Mouse (Mus musculus): ENCODE data around the gene Kcnq1.

The Kcnq1 gene

GRCm38 (mm10) chr7:143286532-143287290, 180.5 kb downstream of the Kcnq1 start:
- DNase-seq: no peak

GRCm38 (mm10) chr7:143288135-143288534, 182.0 kb downstream of the Kcnq1 start:
- DNase-seq: no peak

- DNase-seq: no peak
Measured at GRCm38 (mm10) chr7:143289082-143289849, 183.1 kb downstream of the Kcnq1 start.

GRCm38 (mm10) chr7:143294690-143295355, 188.7 kb downstream of the Kcnq1 start:
- no peak for DNase-seq

GRCm38 (mm10) chr7:143295356-143296000, 189.3 kb downstream of the Kcnq1 start:
- peak; percentile 13 for DNase-seq

- DNase-seq: no peak
Measured at GRCm38 (mm10) chr7:143296001-143296379, 189.8 kb downstream of the Kcnq1 start.

GRCm38 (mm10) chr7:143296384-143296801, 190.2 kb downstream of the Kcnq1 start:
- DNase-seq: peak; percentile 93

GRCm38 (mm10) chr7:143300037-143300436, 193.9 kb downstream of the Kcnq1 start:
- DNase-seq: no peak

- DNase-seq: no peak
Measured at GRCm38 (mm10) chr7:143300681-143301080, 194.5 kb downstream of the Kcnq1 start.

- DNase-seq: no peak
Measured at GRCm38 (mm10) chr7:143302156-143302555, 196.0 kb downstream of the Kcnq1 start.

- no peak for DNase-seq
Measured at GRCm38 (mm10) chr7:143302593-143303238, 196.6 kb downstream of the Kcnq1 start.

- no peak for DNase-seq
Measured at GRCm38 (mm10) chr7:143303557-143303956, 197.4 kb downstream of the Kcnq1 start.

- no peak for DNase-seq
Measured at GRCm38 (mm10) chr7:143305808-143306207, 199.6 kb downstream of the Kcnq1 start.

- DNase-seq: no peak
Measured at GRCm38 (mm10) chr7:143308001-143308400, 201.8 kb downstream of the Kcnq1 start.

GRCm38 (mm10) chr7:143310311-143310710, 204.1 kb downstream of the Kcnq1 start:
- no peak for DNase-seq

GRCm38 (mm10) chr7:143310847-143311246, 204.7 kb downstream of the Kcnq1 start:
- no peak for DNase-seq

- DNase-seq: no peak
Measured at GRCm38 (mm10) chr7:143311471-143311870, 205.3 kb downstream of the Kcnq1 start.

- no peak for DNase-seq
Measured at GRCm38 (mm10) chr7:143313572-143314319, 207.6 kb downstream of the Kcnq1 start.

- DNase-seq: no peak
Measured at GRCm38 (mm10) chr7:143318512-143318911, 212.3 kb downstream of the Kcnq1 start.

- DNase-seq: no peak
Measured at GRCm38 (mm10) chr7:143320367-143320766, 214.2 kb downstream of the Kcnq1 start.

- no peak for DNase-seq
Measured at GRCm38 (mm10) chr7:143325051-143325450, 218.9 kb downstream of the Kcnq1 start.
